Mouse (Mus musculus) CH12F3 (cell line): ENCODE measurements around the gene Nr4a1.

Experiments used
- in situ Hi-C: fragments of 300-500 bp; cut with MboI; formaldehyde crosslinking; loops from 2 replicates; pipeline ENCODE4 v1.14.3; 2020; ENCODE audit warnings: low sequenced_read_pairs

Gene Nr4a1

DNA sequence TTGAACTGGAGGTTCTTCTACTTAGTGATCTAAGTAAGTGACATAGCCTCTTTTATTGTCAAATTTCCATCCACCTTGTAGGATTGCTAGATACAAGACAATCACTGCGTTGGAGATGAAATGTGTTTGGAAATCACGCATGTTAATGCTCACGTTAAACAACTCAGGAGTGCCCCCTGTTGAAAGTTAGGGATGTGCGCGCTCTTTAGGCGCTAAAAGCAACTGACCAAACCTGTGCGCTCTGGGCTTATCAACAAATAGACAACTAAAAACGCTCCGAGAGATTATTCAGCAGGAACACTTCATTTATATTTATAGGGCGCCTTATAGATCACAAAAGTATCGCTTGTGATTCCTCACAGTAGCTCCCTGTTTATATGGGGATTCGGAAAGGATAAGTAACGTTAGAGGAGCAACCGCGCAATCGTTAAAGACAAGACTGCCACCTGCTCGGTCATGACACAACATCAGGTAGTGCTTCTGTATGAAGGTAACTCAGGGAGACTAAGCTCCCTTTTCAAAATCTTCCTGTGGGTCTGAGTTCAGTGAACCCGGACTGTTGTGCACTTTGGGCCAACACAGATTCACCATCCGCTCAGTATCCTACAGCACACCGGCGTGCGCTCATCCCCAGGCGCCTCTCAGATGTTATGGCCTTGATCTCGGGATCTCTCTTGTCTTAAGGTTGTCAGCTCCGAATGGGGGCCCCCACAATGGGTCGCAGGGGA, 29.3 kb downstream of the Nr4a1 start:
- in situ Hi-C loops = loop anchor here (5.0 kb wide), 1 partner anchor 46 kb away; no protein-coding TSS in a partner anchor

DNA sequence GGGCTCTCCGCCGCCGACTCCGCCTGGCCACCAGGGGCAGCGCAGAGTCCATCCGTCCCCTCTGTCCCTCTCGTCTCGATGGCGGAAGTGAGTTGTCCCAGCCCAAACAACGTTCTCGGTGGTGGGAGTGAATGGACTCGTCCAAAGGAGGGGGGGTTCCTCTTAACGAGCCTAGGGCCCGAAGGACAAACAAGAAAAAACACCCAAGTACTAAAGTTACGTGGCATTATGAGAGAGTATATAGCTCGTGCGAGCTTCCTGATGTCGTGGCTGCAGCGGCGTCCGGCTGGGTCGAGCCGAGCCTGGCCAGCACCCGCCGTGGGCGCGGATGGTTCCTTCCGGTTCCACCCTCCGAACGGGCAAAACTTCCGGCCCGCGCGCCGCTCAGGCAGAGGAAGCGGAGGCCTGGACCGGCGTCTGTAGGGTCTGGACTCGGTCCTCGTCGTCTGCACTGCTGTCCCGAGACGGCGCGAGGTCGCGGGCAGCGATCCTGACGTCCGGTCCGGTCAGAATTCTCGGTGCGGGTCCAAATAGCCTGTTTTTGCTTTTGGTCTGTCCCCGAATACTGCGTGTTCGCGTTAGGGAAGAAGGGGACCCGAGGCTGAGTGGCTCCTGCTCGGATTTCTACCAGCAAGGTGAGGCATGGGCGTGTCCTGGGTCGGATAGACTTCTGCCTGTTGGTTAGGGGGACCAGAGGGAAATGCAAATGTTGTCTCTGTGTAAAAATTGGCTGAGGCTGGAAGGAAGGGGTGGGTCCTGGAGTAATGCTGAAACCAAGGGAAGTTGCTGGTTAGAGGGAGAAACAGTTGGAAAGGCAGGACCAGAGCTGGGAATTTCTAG, 30.1 kb downstream of the Nr4a1 start, which contains the start of gene Atg101:
Gene Atg101, plus strand, starts transcription at position 362 of the 840 bp plus-strand sequence.
- in situ Hi-C loops = loop anchor here (5.0 kb wide), 1 partner anchor 47 kb away; no protein-coding TSS in a partner anchor

DNA sequence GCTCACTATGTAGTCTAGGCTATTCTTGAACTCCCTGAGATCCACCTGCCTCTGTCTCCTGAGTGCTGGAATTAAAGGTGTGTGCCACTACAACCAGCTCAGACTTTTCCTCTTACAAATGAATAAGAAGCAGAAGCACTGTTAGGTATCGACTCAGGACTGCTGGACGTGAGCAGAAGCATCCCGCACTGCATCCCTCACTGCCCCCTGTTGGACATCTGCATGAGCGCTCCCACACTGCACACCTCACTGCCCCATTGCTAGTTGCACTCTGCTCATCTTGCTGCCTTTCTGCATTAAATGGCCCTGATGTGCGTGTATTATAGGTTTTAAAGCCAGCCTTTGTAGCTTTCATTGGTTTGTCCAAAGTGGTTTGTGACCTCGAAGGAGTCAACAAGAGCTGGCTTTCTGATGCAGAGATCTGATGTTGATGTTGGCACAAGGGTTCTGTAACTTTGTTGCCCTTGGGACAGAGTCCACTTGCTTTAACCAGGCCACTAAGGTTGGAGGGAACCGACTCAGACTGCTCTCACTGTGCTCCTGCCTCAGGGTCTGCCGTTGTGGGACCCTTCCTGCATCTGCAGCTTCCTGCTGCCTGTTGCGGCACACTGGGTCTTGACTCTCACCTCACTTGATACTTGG, 32.2 kb downstream of the Nr4a1 start:
- in situ Hi-C loops = no loop called here

DNA sequence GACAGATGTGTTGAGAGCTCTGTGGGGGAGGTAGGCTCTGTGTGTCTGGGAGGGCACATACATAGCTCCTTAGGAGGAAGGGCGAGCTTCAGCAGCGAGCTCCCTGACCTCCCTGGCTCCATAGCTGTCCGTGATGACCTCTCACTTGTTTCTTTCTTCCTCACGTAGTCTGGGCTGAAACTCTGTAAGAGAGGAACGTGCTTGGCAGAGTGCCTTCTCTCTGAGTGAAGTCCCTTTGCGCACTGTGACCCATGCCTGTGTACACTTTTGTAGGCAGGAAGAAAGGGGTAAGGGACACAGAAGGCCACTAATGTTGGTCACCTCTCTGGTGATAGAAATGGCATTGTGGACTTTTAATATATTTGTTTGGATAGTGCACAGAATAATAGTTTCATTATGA, 33.3 kb downstream of the Nr4a1 start:
- in situ Hi-C loops = no loop called here

DNA sequence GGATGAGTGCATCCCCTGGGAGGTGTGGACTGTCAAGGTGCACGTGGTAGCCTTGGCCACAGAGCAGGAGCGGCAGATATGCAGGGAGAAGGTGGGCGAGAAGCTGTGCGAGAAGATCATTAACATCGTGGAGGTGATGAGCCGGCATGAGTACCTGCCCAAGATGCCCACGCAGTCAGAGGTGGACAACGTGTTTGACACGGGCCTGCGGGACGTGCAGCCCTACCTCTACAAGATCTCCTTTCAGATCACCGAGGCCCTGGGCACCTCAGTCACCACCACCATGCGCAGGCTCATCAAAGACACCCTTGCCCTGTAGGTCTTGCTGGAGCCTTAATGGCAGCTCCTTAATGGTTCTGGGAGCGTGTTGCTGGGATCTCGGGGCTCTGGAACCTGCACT, 36.3 kb downstream of the Nr4a1 start:
- in situ Hi-C loops = no loop called here

DNA sequence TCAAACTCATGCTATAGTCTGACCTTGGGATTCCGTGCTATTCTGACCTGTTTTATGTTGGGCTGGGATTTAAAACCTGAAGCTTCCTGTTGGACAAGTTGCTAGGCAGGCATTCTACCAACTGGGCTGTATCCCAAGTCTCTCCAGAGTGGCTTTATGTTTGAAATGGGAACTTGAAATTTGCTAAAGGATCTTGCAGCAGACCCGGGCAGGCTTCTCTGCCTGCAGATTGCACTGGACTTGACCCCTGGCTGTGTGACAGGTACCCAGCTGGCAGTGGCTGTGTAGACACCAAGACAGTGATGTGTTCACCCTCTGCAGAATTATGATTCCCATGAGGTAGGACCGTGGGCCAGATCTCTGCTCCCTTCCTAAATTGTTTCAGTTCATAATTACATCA, 37.9 kb downstream of the Nr4a1 start:
- in situ Hi-C loops = no loop called here

DNA sequence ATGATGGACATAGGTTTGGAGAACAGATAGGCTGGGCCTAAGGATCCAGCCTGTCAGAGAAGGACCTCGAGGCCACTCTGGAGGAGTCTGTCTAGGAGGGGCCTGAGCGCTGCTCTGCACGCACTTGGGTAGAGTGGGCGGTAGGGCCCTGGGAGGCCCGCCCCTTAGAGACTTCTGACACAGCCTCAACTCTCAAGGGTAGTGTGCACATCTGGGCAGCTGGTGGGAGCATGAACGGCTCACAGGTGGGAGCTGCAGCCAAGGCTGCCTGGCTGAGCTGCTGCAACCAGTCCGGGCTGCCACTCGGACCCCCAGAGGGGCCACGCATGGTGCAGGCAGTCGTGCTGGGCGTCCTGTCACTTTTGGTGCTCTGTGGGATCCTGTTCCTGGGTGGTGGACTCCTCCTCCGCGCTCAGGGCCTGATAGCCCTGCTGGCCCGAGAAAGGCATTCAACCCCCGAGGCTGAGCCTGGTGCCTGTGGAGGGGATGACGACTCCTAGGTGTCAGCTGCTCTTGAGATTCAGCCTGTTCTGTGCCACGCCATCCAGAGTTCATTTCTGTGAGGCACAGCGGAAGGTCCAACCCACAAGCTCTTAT, 39.1 kb downstream of the Nr4a1 start, which contains the start of gene 6030408B16Rik:
Gene 6030408B16Rik, plus strand, starts transcription at position 188 of the 597 bp plus-strand sequence.
- in situ Hi-C loops = no loop called here

DNA sequence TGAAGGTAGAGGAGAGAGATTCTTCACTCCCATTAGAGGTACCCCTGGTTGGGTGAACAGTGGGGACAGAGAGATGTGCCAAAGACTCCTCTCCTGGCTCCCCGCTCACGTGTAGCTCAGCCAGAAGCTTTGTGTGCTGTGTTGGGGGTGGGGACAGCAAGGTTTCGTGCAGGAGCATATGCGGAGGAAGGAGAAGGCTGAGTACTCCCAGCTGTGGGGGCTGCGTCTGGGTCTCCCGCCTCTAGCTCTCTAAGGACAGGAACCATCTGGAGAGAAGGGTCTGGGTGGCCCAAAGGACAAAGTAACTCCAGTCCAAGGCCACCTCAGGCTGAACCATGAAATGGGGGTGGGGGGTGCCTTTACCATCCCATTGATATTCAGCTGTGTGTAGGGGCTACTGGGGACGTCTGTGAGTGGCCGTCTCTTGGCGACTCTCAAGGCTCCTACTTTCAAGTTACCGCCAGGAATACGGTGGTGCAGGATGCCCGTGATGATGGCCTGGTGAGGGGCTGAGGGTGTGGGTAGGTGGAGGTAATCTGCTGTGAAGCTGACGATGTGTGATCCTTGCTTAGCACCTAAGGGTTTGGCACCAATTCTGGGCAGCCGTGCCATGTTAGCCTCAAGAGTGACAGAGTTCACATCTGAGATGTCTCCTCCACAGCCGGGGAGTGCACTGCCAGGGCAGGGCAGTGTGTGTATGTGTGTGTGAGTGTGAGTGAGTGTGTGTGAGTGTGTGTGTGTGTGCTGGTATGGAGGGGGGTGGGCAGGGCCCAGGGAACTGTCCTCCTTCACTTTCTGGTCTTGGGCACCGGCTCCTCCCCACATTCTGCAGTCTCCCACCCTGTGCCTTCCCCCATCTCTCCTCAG, 40.2 kb downstream of the Nr4a1 start:
- in situ Hi-C loops = no loop called here

DNA sequence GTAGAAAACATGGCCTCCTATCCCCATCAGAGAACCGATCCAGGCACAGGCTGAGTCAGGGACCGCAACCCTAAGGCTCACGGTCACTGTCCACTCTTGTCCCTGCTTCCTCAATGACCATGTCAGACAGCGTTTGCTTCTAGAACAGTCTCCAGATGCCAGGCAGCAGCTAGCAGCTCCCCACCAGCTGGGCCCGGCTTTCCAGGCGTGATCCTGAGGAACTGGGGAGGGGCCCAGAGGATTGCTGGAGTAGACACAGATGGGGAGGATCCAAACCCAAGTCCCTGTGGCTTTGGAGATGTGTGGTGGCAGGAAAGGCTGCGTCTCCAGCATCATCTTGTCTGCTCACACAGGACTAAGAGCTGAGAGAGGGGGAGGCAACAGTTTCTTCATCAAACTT, 41.0 kb downstream of the Nr4a1 start:
- in situ Hi-C loops = no loop called here

DNA sequence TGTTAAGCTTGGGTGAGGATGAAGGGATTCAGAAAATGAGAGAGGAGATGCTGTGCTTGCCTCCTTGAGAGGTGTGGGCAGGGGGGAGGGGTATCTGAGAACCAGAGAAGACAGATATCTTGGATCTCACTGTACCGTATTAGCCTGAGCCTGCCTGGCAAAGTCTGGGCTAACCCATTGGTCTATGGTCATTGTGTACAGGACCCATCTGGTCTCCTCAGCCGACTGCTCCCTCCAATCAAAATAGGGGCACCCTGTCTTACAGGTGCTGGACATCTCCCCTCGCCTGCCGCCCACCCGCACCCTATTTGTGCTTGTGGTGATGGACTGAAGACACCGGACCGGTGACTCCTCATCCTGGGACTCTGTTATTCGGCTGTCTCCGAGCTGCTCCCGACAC, 41.5 kb downstream of the Nr4a1 start:
- in situ Hi-C loops = no loop called here

DNA sequence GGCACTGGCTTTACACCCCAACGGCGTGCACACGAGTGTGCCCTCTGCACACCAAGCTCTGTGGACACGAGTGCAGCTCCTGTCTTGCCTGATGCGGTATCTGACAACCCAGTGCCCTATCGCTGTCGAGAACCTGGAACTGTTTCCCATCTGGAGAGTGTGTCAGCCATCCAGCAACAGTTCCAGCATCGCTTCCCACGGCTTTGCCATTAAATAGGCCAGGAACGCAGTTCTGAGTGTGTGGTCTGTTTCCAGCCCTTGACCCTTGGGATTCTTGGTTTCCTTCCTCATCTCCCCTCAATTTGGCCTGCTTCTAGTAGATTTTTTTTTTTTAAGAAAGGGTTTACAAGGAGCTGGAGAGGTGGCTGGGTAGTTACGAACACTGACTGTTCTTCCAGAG, 42.0 kb downstream of the Nr4a1 start:
- in situ Hi-C loops = no loop called here

DNA sequence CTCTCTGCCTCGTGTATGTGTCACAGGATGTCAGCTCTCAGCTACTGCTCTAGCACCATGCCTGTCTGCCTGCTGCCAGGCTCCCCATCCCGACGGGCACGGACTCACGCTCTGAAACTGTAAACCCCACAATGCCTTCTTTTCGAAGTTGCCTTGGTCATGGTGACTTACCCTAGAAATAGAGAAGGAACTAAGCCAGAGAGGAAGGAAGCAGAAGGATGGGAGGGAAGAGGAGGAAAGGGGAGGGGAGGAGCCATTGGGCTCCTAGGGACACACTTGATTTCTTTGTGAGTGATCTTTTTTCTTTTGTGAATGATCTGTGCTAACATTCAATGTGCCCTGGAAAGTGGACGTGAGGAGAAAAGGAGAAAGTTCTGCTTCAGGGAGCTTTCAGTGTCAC, 43.9 kb downstream of the Nr4a1 start:
- in situ Hi-C loops = no loop called here

DNA sequence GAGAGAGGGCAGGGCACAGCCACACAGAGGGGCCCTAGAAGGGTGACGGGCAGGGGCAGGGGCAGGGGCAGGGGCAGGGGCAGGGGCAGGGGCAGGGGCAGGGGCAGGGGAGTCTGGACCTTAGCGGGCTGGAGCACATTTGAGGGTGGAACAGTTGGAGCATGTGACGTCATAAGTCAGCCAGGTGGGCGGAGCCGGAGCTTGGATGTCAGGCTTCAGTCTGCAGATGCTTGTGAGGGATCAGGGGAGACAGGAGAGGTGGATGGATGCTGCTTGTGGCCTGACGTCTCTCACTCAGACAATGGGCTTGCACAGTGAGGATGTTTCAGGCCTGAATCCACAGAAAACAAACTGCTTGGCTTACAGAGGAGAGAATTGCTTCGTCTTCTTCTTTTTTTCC, 44.5 kb downstream of the Nr4a1 start:
- in situ Hi-C loops = no loop called here

DNA sequence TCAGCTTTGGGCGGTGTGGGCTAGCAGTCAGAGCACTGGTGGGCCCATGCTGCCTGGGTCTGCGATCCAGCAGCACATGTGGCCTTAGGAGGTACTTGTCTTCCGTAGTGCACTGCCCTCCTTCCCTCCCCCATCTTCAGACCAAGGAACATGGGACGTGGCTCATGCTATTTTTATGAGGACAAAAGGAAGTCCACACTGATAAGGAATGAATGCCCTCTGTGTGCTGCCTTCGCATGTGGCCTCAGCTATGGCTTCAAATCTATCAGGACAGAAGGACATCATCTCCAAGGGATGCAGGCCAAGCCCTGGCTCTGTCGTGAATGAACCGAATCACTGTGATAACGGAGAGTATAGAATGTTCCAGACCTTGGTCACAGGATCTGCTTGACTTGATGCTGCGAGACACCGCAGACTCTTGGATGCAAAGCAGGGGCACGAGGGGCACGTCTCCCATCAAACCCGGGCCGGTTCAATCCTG, 45.5 kb downstream of the Nr4a1 start:
- in situ Hi-C loops = no loop called here

DNA sequence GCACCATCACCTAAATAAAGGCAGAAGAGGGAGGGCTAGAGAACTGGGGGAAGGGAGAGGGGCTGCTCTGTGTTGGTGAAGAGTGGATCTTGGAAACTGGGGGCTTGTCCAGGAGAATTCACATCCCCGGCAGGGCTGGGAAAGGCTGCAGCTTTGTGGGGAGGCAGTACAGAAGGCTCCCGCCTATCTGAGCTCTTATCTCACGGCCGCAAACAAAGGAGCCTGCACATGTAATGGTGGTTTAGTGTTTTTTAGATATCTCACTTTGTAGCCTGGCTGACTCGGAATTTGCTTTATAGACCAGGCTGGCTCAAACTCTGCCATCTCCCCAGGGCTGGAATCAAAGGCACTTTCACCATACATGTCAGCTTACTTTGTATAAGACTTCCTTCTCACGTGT, 46.1 kb downstream of the Nr4a1 start:
- in situ Hi-C loops = no loop called here

DNA sequence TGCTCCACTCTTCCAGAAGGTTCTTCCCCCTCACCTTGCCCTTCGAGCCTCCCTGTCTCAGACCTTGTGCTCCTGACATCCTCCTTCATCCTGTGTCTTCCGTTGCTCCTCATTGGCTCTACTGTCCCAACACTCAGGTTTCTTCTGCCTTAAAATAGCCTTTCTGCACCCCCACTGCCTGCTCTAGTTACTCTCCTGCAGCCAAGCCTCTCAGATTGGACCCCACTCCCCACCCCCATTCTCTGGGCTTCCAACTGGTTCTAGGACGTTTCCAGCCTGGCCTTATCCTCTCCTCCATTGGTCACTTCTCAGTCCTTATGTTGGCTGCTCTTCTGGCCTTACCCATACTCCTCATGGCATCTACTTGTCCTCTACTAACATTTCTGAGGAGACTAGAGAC, 48.1 kb downstream of the Nr4a1 start:
- in situ Hi-C loops = no loop called here

DNA sequence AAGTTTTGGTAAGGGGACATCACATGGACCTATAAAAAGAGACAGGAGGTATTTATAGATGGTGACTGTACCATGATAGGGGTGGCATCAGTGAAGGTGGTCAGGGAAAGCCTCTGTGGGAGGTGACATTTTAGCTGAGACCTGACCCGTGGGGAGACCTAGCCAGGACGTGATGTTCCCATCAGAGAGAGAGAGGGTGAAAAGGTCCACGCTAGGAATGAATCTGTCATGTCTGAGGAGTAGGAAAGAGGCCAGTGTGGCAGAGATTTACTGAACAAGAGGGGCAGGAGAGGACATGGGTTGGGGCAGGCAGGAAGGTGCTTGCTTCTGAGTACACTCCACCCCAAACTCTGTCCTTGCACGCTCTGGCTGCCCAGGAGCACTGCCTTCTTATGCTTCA, 49.8 kb downstream of the Nr4a1 start:
- in situ Hi-C loops = no loop called here

DNA sequence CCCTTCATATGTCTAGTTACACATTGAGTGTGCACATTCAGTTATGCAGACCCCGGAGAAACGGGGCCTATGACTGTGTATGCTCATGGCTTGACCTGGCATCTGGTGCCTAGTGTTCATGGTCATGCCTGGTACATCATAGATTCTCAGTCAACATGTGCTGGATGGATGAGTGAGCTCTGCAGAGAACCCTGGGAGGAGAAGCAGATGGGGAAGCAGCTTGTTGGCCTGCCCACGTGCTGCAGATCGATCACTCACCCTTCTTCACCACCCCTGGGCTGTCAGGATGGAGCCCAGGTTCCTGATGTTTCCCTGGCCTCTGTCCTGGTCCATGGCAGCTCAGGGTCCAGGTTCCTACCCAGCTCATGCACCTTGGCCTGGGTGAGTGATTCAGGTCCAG, 52.4 kb downstream of the Nr4a1 start:
- in situ Hi-C loops = no loop called here

DNA sequence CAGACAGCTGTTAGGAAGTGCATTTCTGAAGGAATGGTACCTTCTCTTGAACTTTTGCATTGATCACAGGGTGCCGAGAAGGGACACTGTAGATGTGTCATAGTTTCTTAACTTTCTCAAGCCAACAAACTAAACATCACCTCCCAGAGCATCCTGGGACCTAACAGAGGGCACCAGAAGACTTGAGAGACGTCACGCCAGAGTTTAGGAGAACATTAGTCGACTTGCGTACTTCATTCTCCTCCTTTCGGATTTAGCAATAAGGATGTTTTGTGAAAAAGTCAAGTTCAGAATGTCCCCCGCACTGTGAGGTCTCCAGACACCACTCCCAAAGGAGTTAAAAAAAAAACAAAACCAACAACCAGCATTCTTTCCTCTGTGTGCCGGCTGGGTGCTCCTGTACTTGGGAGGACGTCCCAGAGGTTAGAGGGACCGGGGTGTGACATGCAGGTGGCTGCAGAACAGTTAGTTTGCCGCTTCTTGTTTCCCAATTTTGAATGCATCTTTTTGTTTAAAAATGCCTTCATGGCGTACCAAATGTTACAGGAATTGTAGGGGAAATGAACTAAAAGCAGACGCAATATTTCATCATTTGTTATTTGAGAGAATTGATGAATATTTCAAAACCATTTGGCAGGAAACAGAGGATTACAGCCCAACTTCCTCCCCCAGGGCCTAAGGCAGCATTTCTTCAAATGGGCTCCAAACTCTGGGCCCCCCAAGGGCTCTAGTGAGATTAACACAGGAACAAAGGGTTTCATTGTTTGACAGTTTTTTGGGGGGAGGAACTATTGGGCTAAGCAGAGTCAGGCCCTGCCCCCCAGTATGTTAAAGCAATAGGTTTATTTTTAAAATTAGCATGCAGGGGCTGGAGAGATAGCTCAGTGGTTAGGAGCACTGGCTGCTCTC, 54.6 kb downstream of the Nr4a1 start:
- in situ Hi-C loops = no loop called here
